Mouse (Mus musculus) kidney, adult 8-10 months (tissue): ENCODE data around the gene Gm10799.
A peak's percentile ranks its signal among the peaks of the same experiment; 100 is the strongest.
"Not testable (repeated sequence)": the region's sequence is repeated elsewhere in the genome, so short reads cannot be mapped to it uniquely, and the experiment has no call there.

Experiments
- DNase-seq, 2 experiments: peaks; one replicate each; pipeline ENCODE4 v3.0.0; 2022

Gene Gm10799

GRCm38 (mm10) chr2:104065526-104065925 is 2.8 kb downstream of the Gm10799 start, which contains the start of gene Gm10912:
Gene Gm10912 (plus strand): TSS chr2:104065826.
- DNase-seq = not testable (repeated sequence)

GRCm38 (mm10) chr2:104064152-104064551 is 4.2 kb downstream of the Gm10799 start:
- no peak for DNase-seq

GRCm38 (mm10) chr2:104062665-104063064 is 5.7 kb downstream of the Gm10799 start:
- no peak for DNase-seq

GRCm38 (mm10) chr2:104060996-104061395 is 7.4 kb downstream of the Gm10799 start:
- DNase-seq = no peak

GRCm38 (mm10) chr2:104059786-104060185 is 8.6 kb downstream of the Gm10799 start:
- DNase-seq = no peak

GRCm38 (mm10) chr2:104058954-104059353 is 9.4 kb downstream of the Gm10799 start:
- DNase-seq = no peak

- DNase-seq = no peak
These were observed 10.0 kb downstream of the Gm10799 start for GRCm38 (mm10) chr2:104058381-104058780.

GRCm38 (mm10) chr2:104044479-104045080 is 23.8 kb downstream of the Gm10799 start:
- DNase-seq = peak in 1 of 2 experiments; percentile 34

GRCm38 (mm10) chr2:104043624-104044478 is 24.5 kb downstream of the Gm10799 start:
- DNase-seq = no peak

- no peak for DNase-seq
These were observed 25.6 kb downstream of the Gm10799 start for GRCm38 (mm10) chr2:104042766-104043165.

GRCm38 (mm10) chr2:104041632-104042031 is 26.7 kb downstream of the Gm10799 start:
- no peak for DNase-seq

GRCm38 (mm10) chr2:104038236-104038635 is 30.1 kb downstream of the Gm10799 start:
- DNase-seq = no peak

- DNase-seq = no peak
These were observed 32.0 kb downstream of the Gm10799 start for GRCm38 (mm10) chr2:104036316-104036715.

GRCm38 (mm10) chr2:104035595-104035994 is 32.8 kb downstream of the Gm10799 start:
- no peak for DNase-seq

GRCm38 (mm10) chr2:104034832-104035472 is 33.4 kb downstream of the Gm10799 start:
- DNase-seq = peak; percentile 50 to 66

GRCm38 (mm10) chr2:104032056-104032455 is 36.3 kb downstream of the Gm10799 start:
- no peak for DNase-seq

- DNase-seq = no peak
These were observed 38.0 kb downstream of the Gm10799 start for GRCm38 (mm10) chr2:104030381-104030780.

GRCm38 (mm10) chr2:104029074-104029473 is 39.3 kb downstream of the Gm10799 start:
- DNase-seq = no peak

GRCm38 (mm10) chr2:104028139-104028723 is 40.1 kb downstream of the Gm10799 start, which contains the start of gene 4931422A03Rik:
Gene 4931422A03Rik (minus strand): TSS chr2:104028361.
- DNase-seq = peak in 1 of 2 experiments; percentile 39

- peak; percentile 89 to 91 for DNase-seq
These were observed 40.8 kb downstream of the Gm10799 start, which contains the start of gene Fbxo3 for GRCm38 (mm10) chr2:104027458-104028138. Gene Fbxo3 (plus strand): TSS chr2:104027721.

GRCm38 (mm10) chr2:104024656-104025055 is 43.7 kb downstream of the Gm10799 start:
- no peak for DNase-seq

GRCm38 (mm10) chr2:104023096-104023495 is 45.3 kb downstream of the Gm10799 start:
- no peak for DNase-seq
